Mouse (Mus musculus): ENCODE data around the gene Rai1. TPM values are rescaled to one million over a fixed set of nuclear protein-coding genes. Genes with fewer than 3 reads are reported as not detected.

The Rai1 gene
- total and polyA plus RNA-seq, 2 experiments = 2.7 to 12.9 TPM

DNA sequence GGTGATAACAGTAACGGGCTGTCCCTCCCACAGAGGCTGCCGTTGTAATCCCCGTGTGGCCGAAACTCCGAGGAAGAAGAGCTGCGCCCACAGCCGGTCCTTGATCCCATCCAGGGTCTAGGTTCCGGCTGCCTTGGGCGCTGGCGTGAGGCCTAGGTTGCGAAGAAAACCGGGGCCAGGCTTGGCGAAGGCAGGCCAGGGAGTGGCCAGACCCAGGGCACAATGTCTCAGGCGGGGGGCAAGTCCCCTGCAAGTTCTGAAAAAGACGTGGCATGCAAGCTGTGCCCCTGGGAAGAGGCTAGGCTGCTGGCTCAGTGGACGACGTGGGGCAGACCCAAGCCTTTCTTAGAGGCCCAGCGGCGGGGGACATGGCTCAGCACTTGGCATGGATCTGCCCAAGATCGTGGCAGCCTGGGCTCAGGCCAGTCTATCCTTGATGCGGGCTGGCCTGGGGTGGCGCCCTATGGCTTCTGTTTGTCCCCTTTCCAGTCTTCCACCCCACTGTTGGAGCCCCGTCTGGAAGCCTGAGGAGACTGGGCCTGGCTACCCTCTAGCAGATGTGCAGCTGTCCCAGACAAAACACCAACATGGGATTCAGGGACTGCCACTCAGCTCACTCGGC lies 93.3 kb downstream of the Rai1 start:
- no peak overlapping the region for H3K9ac ChIP-seq (ENCODE audit: low read depth, low read length)
- H3K79me2 ChIP-seq (ENCODE audit: control insufficient read depth, insufficient read depth, low read length) = no peaks in the 10 kb centered on the region
- DNase-seq (ENCODE audit: extremely low read depth, low read depth, low spot score) = no peak
- H3K27me3 ChIP-seq (ENCODE audit: control insufficient read depth, insufficient read depth, low read length) = no peaks in the 10 kb centered on the region
- peaks cover 31% of the 10 kb centered on the region for H3K36me3 ChIP-seq (ENCODE audit: control insufficient read depth, insufficient read depth, low read length)
- no peak overlapping the region for H3K4me3 ChIP-seq (ENCODE audit: insufficient read depth, low read depth, low read length)
- no peak overlapping the region for H3K27ac ChIP-seq (replicated peaks; ENCODE audit: insufficient read depth, low read depth, low read length)
- H3K4me1 ChIP-seq (ENCODE audit: control insufficient read depth, insufficient read depth, low read length) = no peaks in the 10 kb centered on the region
- TF ChIP-seq POLR2A (IDR thresholded peaks at IDR 0.05; ENCODE audit: extremely low read depth, insufficient read depth, low read length) (no peak), CTCF (IDR thresholded peaks at IDR 0.05; ENCODE audit: low read depth, low read length) (no peak)
- WGBS = 31% methylated on average over 24 of the region's 24 CpGs

DNA sequence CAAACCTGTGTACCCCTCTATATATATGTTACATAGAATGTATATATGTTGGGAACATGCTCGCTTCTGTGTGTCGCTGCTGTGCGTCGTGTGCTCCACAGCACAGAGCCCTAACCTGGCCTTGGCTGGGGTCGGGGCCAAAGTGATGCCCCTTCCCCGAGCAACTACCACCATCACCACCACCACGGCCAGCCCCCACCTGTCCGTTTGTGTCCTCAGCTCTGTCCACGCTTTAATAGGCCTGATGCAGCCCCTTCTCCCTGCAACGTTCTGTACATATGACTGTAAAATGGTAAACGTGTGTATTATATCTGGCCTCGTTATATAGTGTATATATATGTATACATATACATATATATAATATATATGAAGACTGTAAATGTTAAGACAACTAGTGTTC lies 93.8 kb downstream of the Rai1 start:
- Histone ChIP-seq H3K36me3 (ENCODE audit: control insufficient read depth, insufficient read depth, low read length) (peaks cover 36% of the 10 kb centered on the region), H3K4me1 (ENCODE audit: control insufficient read depth, insufficient read depth, low read length) (no peaks in the 10 kb centered on the region), H3K27me3 (ENCODE audit: control insufficient read depth, insufficient read depth, low read length) (no peaks in the 10 kb centered on the region), H3K79me2 (ENCODE audit: control insufficient read depth, insufficient read depth, low read length) (no peaks in the 10 kb centered on the region), H3K27ac (replicated peaks; ENCODE audit: insufficient read depth, low read depth, low read length) (no peak overlapping the region), H3K9ac (ENCODE audit: low read depth, low read length) (no peak overlapping the region), H3K4me3 (ENCODE audit: insufficient read depth, low read depth, low read length) (no peak overlapping the region)
- no peak for TF ChIP-seq POLR2A (IDR thresholded peaks at IDR 0.05; ENCODE audit: extremely low read depth, insufficient read depth, low read length)
- TF ChIP-seq CTCF (IDR thresholded peaks at IDR 0.05; ENCODE audit: low read depth, low read length) = no peak
- no peak for DNase-seq (ENCODE audit: extremely low read depth, low read depth, low spot score)
- WGBS = 85% methylated on average over 12 of the region's 12 CpGs

GRCm38 (mm10) chr11:60199702-60200184 lies 94.9 kb downstream of the Rai1 start:
- peak; percentile 65 for DNase-seq (ENCODE audit: extremely low read depth, low read depth, low spot score)
- H3K4me3 ChIP-seq (ENCODE audit: insufficient read depth, low read depth, low read length) = no peak overlapping the region
- no peak overlapping the region for H3K27ac ChIP-seq (replicated peaks; ENCODE audit: insufficient read depth, low read depth, low read length)
- TF ChIP-seq CTCF (IDR thresholded peaks at IDR 0.05; ENCODE audit: low read depth, low read length) (peak; percentile 95), POLR2A (IDR thresholded peaks at IDR 0.05; ENCODE audit: extremely low read depth, insufficient read depth, low read length) (no peak)
- WGBS = 26% methylated on average over 18 of the region's 18 CpGs
- H3K4me1 ChIP-seq (ENCODE audit: control insufficient read depth, insufficient read depth, low read length) = 0 out of 2 replicates have a peak, but pooled peaks cover 4% of the 10 kb centered on the region
- H3K27me3 ChIP-seq (ENCODE audit: control insufficient read depth, insufficient read depth, low read length) = no peaks in the 10 kb centered on the region
- H3K36me3 ChIP-seq (ENCODE audit: control insufficient read depth, insufficient read depth, low read length) = peaks cover 41% of the 10 kb centered on the region
- no peaks in the 10 kb centered on the region for H3K79me2 ChIP-seq (ENCODE audit: control insufficient read depth, insufficient read depth, low read length)
- H3K9ac ChIP-seq (ENCODE audit: low read depth, low read length) = no peak overlapping the region

GRCm38 (mm10) chr11:60200384-60200783 lies 95.6 kb downstream of the Rai1 start:
- TF ChIP-seq CTCF (IDR thresholded peaks at IDR 0.05; ENCODE audit: low read depth, low read length) = no peak
- TF ChIP-seq POLR2A (IDR thresholded peaks at IDR 0.05; ENCODE audit: extremely low read depth, insufficient read depth, low read length) = no peak
- no peak overlapping the region for H3K27ac ChIP-seq (replicated peaks; ENCODE audit: insufficient read depth, low read depth, low read length)
- H3K9ac ChIP-seq (ENCODE audit: low read depth, low read length) = no peak overlapping the region
- H3K4me1 ChIP-seq (ENCODE audit: control insufficient read depth, insufficient read depth, low read length) = peaks cover 7% of the 10 kb centered on the region; the same call in 1 of the 2 replicates
- H3K4me3 ChIP-seq (ENCODE audit: insufficient read depth, low read depth, low read length) = no peak overlapping the region
- no peaks in the 10 kb centered on the region for H3K79me2 ChIP-seq (ENCODE audit: control insufficient read depth, insufficient read depth, low read length)
- WGBS = 78% methylated on average over 11 of the region's 11 CpGs
- H3K36me3 ChIP-seq (ENCODE audit: control insufficient read depth, insufficient read depth, low read length) = peaks cover 41% of the 10 kb centered on the region
- H3K27me3 ChIP-seq (ENCODE audit: control insufficient read depth, insufficient read depth, low read length) = no peaks in the 10 kb centered on the region
- no peak for DNase-seq (ENCODE audit: extremely low read depth, low read depth, low spot score)

DNA sequence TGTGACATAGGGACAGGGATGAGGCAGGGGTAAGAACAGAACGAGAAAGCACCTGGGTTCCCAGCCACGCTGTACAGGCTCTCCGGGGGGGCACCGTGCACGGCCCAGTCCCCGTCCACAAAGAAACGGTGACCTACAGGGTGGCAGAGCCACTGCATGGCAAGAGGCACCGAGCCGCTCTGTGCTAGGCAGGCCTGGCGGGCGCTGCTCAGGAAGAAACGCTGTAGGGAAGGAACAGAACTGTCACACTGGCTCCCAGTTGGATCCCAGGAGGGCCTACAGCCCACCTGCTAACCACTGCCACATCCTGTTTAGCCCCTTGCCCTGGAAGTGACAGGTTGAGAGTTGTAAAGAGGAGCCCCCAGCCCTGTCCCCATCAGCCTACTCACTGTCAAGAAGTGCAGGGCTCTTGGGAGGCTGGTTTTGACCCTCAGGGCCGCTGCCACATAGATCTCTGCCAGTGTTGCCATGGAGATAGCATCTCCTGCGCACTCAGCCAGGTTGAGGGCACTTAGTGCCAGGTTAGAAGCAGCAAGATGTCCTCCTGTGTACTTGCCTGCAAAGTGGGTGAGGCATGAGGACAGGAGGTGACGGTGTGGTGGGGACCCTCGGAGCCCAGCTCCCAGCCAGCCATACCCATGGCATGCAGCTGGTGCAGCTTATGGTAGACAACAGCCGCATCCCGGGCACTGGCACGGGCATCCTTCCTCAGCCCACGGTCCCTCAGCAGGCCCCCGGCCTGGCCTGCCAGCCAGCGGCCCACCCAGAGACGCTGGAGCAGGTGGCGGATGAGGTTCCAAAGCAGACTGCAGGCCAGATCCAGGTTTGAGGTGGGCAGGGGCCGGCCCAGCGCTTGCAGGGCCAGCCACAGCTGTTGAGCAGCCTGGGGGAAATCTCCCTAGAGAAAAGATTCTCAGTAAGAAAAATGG lies 98.2 kb downstream of the Rai1 start:
- Histone ChIP-seq H3K4me3 (ENCODE audit: insufficient read depth, low read depth, low read length) (no peak overlapping the region), H3K79me2 (ENCODE audit: control insufficient read depth, insufficient read depth, low read length) (0 out of 2 replicates have a peak, but pooled peaks cover 2% of the 10 kb centered on the region), H3K36me3 (ENCODE audit: control insufficient read depth, insufficient read depth, low read length) (peaks cover 41% of the 10 kb centered on the region), H3K4me1 (ENCODE audit: control insufficient read depth, insufficient read depth, low read length) (peaks cover 31% of the 10 kb centered on the region), H3K27ac (replicated peaks; ENCODE audit: insufficient read depth, low read depth, low read length) (peak overlapping the region; percentile 11; the same call in 1 of the 2 replicates), H3K9ac (ENCODE audit: low read depth, low read length) (no peak overlapping the region), H3K27me3 (ENCODE audit: control insufficient read depth, insufficient read depth, low read length) (no peaks in the 10 kb centered on the region)
- WGBS = 91% methylated on average over 26 of the region's 26 CpGs
- TF ChIP-seq POLR2A (IDR thresholded peaks at IDR 0.05; ENCODE audit: extremely low read depth, insufficient read depth, low read length) (no peak), CTCF (IDR thresholded peaks at IDR 0.05; ENCODE audit: low read depth, low read length) (no peak)
- DNase-seq (ENCODE audit: extremely low read depth, low read depth, low spot score) = no peak
